Mouse (Mus musculus): Measurements from ENCODE around the gene Pros1. TPM values are rescaled to one million over a fixed set of nuclear protein-coding genes. Genes with fewer than 3 reads are reported as not detected.
A peak's percentile ranks its signal among the peaks of the same experiment; 100 is the strongest.

Gene Pros1
- total RNA-seq, 2 experiments from 2014 or later = 8.9 to 10.0 TPM

DNA sequence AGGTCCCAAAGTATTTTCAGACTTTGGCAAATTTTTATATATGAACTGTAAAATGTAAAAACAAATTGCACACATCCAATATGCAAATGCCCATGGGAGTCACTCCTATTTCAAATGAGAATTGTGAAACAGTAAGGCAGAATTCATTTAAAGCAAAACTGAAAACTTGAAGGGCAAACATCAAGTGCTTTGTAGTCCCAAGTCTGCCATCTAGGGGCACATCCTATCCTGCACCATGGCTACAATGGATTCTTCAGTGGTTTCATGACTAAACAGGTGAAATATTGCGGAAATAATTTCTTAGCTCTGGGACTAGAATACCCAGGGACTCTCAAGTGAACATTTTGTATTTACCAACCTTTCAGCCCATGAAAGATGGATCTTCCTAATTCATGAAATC is 3.9 kb downstream of the Pros1 start:
- DNase-seq (ENCODE audit: low spot score in 2 of 2) = peak in 1 of 2 experiments; percentile 19

DNA sequence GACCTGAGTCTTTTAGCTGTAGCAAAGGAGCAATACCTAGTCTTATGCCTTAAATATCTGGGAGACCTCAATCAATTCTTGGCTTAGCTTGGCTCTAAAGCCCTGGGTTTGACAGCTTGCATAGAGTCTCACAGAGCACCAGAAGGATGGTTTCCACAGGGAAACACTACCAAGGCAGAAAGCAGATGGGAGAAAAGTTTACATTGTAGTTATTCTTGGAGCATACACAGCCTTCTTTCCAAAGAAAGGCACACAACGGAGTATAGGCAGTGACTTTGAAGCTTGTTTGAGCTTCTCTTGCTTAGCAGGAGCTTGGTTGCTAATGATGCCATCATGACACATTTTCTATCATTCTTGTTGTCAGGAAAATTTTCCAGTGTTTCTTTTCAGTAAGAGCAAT is 6.0 kb downstream of the Pros1 start:
- no peak for DNase-seq (ENCODE audit: low spot score in 2 of 2)

GRCm38 (mm10) chr16:62861455-62861854 is 7.3 kb downstream of the Pros1 start:
- no peak for DNase-seq (ENCODE audit: low spot score in 2 of 2)

- DNase-seq (ENCODE audit: low spot score in 2 of 2) = no peak
Observed at GRCm38 (mm10) chr16:62872688-62873117, 18.6 kb downstream of the Pros1 start.

GRCm38 (mm10) chr16:62873180-62873579 is 19.1 kb downstream of the Pros1 start:
- no peak for DNase-seq (ENCODE audit: low spot score in 2 of 2)

DNA sequence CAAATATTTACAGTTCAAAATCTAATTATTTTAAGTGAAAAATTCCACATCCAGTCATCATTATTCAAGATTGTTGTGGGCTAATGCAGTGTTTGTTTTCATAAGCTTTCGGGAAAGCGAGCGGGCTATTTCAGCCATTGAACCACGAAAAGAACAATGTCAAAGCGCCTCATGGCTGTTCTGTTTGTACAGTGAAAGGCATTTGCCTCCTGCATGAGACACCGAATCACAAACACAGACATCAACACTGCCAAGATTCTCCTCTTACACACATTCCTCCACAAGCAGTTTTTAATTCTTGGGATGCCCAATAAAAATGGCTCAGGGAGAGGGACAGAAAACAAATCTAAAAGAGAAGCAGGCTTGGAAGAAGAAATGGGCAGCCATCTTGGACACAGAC is 20.0 kb downstream of the Pros1 start:
- DNase-seq (ENCODE audit: low spot score in 2 of 2) = no peak

- DNase-seq (ENCODE audit: low spot score in 2 of 2) = no peak
Observed at GRCm38 (mm10) chr16:62895824-62896223, 41.7 kb downstream of the Pros1 start.

- DNase-seq (ENCODE audit: low spot score in 2 of 2) = no peak
Observed at GRCm38 (mm10) chr16:62911364-62911763, 57.3 kb downstream of the Pros1 start.

DNA sequence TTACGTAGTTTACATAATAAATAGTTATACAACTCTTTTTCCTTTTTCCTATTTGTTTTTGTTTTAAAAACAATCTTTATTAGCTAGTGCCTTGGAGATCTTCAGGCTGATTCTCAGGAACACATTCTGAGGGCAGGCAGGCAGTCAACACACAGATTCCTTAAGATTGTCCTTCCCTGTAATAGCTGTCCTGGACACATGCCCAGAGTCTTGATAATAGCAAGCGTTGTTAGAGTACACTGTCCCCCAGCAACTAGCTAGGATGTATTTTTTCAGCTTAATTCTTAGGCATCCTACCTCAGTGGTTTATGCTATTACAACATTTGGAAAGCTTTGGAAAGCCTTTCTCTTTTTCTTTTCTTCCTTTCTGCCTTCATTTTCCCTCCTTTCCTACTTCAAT is 58.1 kb downstream of the Pros1 start:
- DNase-seq (ENCODE audit: low spot score in 2 of 2) = no peak

- DNase-seq (ENCODE audit: low spot score in 2 of 2) = no peak
Observed at GRCm38 (mm10) chr16:62915530-62915929, 61.4 kb downstream of the Pros1 start.

DNA sequence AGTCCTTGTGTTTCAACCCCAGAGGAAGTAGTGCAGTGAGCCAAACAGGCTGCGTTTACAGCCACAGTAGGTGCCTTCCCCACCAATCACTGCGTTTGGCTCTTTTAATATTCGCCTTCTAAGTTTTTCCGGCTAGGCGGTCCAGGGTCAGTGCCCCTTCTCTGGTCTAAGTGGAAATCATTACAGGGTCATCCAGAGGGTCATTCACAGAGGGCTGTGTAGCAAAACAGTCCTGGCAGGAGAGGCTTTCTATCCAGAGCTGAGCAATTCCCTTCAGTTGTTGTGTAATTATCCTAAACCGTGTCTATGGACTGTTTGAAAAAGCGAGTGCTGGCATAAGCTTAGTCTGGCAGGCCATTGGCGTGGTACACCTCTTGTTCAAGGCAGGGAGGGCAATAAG is 68.1 kb downstream of the Pros1 start:
- no peak for DNase-seq (ENCODE audit: low spot score in 2 of 2)

GRCm38 (mm10) chr16:62931341-62931740 is 77.2 kb downstream of the Pros1 start:
- no peak for DNase-seq (ENCODE audit: low spot score in 2 of 2)

GRCm38 (mm10) chr16:62936316-62936715 is 82.2 kb downstream of the Pros1 start:
- no peak for DNase-seq (ENCODE audit: low spot score in 2 of 2)

- DNase-seq (ENCODE audit: low spot score in 2 of 2) = peak; percentile 20 to 75
Observed at GRCm38 (mm10) chr16:62940388-62941003, 86.4 kb downstream of the Pros1 start.

GRCm38 (mm10) chr16:62941763-62942162 is 87.7 kb downstream of the Pros1 start:
- DNase-seq (ENCODE audit: low spot score in 2 of 2) = peak in 1 of 2 experiments; percentile 24

DNA sequence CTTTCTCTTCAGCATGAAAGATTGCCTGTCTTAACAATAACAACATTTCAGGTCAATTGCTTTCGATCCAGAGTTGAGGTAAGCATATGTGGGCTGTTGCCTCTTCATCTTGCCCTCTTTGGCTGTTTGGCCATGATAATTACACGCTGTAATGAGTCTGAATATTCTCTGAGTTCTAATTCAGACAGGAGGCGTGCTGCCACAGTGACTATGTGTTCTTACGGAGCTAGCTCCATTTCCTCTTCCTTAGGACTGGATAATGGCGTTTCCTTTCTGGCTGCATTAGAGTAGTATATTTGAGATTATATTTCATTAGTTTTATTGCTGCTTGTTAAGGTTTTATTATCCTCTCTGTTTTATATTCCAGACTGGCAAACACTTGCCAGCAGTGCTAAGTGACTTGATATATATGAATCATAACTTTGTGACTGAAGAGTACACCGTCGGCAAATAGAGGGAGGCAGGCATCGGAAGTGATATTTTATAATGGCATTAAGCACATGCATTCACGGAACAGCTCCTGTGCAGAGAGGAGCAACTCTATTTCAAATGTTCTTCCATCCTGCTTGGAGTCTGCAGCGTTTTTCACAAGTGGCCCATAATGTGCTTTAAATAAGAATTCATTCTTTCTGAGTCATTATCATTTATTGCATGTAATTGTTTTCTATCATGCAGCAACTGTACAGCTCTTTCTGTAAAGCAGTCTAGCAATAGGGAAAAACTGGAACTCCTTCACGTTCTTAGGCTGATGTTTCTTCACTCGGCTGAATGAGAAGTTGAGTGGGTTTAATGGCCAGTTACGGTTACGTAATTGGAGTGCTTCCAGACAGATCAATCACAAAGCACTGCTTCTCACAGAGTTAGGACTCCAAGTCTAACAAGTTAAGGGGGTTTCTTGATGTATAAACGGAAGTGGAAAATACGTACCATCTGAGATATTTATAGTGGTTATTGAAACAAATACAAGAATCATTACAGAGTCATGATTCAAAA is 88.6 kb downstream of the Pros1 start:
- DNase-seq (ENCODE audit: low spot score in 2 of 2) = no peak

DNA sequence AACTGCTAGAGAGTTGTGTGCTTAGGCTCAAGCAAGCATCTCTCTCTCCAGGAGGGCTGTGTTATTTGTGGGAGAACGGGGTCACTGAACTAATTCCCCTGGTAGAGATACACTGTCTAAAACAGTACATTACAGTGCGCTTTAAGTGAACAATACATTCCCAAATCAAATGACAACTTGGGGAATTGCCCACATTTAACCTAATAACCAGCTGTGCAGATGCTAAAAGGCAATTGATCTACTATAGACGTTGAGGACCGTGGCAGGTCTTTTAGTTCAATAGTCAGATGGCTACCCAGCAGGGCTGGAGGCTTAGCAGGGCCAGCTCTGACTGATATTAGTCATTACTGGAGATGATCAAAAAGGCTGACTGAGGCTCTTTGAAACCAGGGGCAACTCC is 104.4 kb downstream of the Pros1 start:
- DNase-seq (ENCODE audit: low spot score in 2 of 2) = no peak

DNA sequence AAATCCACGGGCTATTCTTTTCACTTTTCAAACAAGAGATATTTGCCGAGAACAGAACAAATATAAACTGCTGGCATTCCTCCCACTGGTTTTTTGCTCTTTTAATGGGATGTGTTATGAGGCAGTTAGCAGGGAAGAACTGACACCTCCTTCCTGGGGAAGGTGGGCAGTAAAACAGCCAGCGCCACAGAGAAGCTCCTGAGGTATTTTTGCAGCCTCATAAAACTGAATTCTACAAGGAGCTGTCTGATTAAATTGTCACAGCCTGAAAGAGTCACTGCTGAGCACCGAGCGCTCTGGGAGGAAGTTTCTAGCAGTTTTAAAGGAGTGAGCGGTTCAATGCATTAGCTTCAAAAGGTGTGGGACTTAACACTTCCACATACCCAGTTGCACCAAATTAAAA is 110.3 kb downstream of the Pros1 start:
- no peak for DNase-seq (ENCODE audit: low spot score in 2 of 2)

- no peak for DNase-seq (ENCODE audit: low spot score in 2 of 2)
Observed at GRCm38 (mm10) chr16:62971673-62972332, 117.7 kb downstream of the Pros1 start.

GRCm38 (mm10) chr16:62974926-62975325 is 120.8 kb downstream of the Pros1 start:
- peak in 1 of 2 experiments; percentile 30 for DNase-seq (ENCODE audit: low spot score in 2 of 2)

Data from layer of hippocampus, adult 18-20 months (tissue).